Mouse (Mus musculus) ZHBTc4 (cell line): Measurements from ENCODE around the gene Fa2h.

Source experiments
- DNase-seq: peaks from one replicate; pipeline ENCODE4 v3.0.0-alpha.2; 2011; ENCODE audit warnings: low read depth, low spot score

Fa2h gene

GRCm38 (mm10) chr8:111299821-111300568 lies 93.6 kb downstream of the Fa2h start, which contains the start of gene Rfwd3:
Gene Rfwd3, minus strand, starts transcription at chr8:111300222.
- DNase-seq = peak; percentile 100

DNA sequence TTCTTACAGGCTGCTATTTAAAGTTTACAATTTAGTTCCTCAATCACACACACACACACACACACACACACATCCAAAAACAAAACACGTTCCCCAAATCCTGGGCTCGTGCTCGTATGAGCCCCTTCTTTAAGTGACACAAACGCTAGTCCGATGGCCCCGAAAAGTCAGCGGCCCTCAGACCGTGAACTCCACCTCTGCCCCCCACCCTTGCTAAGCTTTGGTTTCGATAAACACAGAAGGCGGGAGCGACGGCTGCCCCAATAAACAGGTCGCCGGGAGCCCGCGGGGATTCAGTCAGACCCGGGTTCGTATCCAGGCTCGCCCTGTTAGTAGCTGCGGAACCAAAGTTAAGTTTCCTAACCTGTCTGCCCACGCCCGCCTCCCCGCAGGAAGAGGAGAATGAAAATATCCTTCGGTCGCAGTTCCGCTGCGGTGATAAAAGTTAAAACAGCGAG lies 94.2 kb downstream of the Fa2h start:
- DNase-seq = peak; percentile 76

DNA sequence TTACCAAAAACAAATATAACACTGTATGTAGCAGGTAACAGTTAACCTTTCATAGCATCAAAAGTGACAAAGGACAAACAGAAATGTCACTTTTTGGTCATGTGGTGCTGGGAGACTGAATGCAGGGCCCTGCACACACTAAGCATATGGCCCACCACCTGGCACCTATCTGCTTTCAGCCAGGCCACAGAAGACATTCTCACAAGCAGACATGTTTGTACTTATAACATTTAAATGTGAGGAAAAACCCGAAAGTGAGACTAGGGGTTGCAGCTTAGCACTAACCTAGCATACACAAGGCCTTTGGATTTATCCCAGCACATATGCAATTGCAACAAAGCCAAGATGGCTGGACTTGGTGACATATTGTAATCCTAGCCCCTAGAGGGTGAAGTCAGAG lies 95.6 kb downstream of the Fa2h start:
- no peak for DNase-seq
